ENCODE assay signal across 9 mouse cellular contexts in the genomic region with DNA sequence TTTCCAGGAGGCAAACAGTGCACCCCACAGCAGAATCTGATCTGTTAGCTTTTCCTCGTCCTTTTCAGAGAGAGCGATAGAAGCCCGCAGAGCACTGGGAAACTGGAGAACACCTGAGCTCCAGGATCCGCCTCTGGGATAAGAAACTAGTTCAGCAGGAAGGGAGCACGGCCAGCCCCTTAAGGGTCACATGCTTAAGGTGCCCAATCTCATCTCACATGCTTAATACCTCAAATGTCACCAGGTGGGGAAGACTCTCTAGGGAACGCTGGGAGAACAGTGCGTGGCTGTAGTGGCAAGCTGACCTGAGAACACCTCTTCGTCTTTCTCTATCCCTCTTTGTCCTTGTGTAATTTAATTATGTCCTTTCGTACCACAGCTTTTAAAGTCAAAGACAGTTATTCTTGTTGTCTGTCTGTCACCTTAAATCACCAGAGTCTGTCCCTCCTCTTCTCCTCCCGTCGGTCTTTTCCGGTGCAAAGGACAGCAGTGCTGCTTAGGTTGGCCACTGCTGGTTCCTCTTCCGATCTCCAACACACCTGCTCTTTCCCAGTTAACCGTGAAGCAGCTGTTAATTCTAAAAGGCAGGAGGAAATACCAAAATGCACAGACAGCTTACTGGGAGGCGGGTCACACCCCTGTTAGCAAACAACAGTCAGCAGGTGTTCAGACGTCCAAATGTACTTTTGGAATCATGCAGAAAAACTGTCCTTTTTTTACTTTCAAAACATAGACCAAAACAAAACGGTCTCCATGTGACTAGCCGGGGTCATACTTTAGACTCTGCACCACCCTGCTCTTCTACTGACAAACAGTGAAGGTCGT. TPM values are rescaled to one million over a fixed set of nuclear protein-coding genes. Genes with fewer than 3 reads are reported as not detected.
A peak's percentile ranks its signal among the peaks of the same experiment; 100 is the strongest.
DNase-seq lines count a peak whose midpoint lies in the region; ATAC-seq and TF ChIP-seq lines count a peak whose summit lies in the region.
"Had no signal": no experiment of that assay in that cellular context is flagged by ENCODE, and none has a peak within 500 bp of the region (broad histone marks: within the 10 kb centered on the region; RNA-seq: fewer than 3 reads in every experiment).

No protein-coding gene starts in this region.

- H3K4me1 ChIP-seq in intestine, postnatal 0 days (replicated peaks; ENCODE audit: control insufficient read depth, insufficient read depth, low read length): peaks cover 9% of the 10 kb centered on the region
- H3K4me1 ChIP-seq in lung, embryonic 14.5 days (ENCODE audit: insufficient read depth): no peaks in the 10 kb centered on the region

- peak; percentile 85 for ATAC-seq in intestine, postnatal 0 days
- peak; percentile 56 for ATAC-seq in lung, embryonic 14.5 days (ENCODE audit: insufficient read depth)

- intact Hi-C loops in left cerebral cortex, postnatal 36 days (cut with DNase I): no loop called here

- H3K9me3 ChIP-seq in intestine, postnatal 0 days (ENCODE audit: control insufficient read depth): no peaks in the 10 kb centered on the region
- H3K9me3 ChIP-seq in lung, embryonic 14.5 days (ENCODE audit: low read depth, low read length): no peaks in the 10 kb centered on the region

- H3K27ac ChIP-seq in intestine, postnatal 0 days (ENCODE audit: low read depth, low read length): peak overlapping the region; percentile 75
- no peak overlapping the region for H3K27ac ChIP-seq in lung, embryonic 14.5 days (ENCODE audit: low read depth)

- H3K27me3 ChIP-seq in intestine, postnatal 0 days (replicated peaks; ENCODE audit: control insufficient read depth, insufficient read depth, low read length): no peaks in the 10 kb centered on the region
- H3K27me3 ChIP-seq in lung, embryonic 14.5 days (ENCODE audit: insufficient read depth, low read length): 0 out of 2 replicates have a peak, but pooled peaks cover 3% of the 10 kb centered on the region

- peak overlapping the region; percentile 54 for H3K4me2 ChIP-seq in intestine, postnatal 0 days (replicated peaks; ENCODE audit: low read depth)
- peak overlapping the region; percentile 43 for H3K4me2 ChIP-seq in lung, embryonic 14.5 days

- no peak for TF ChIP-seq CTCF in intestine, postnatal 0 days (IDR thresholded peaks at IDR 0.05; ENCODE audit: low read depth)
- TF ChIP-seq CTCF in lung, embryonic 14.5 days (IDR thresholded peaks at IDR 0.05; ENCODE audit: low read depth): no peak

- peak; percentile 28 to 36 for DNase-seq in spleen, postnatal 36 days (ENCODE audit: low spot score in 2 of 2)
- DNase-seq in spleen, postnatal 4 days (ENCODE audit: low spot score in 2 of 2): no peak
- DNase-seq in lung, embryonic 14.5 days: peak; percentile 62
- peak; percentile 3 to 11 for DNase-seq in thymus, postnatal 36 days
- no peak for DNase-seq in left cerebral cortex, adult 8-10 months (ENCODE audit: low spot score in 2 of 2)
- no peak for DNase-seq in right cerebral cortex, postnatal 4 days
- DNase-seq in left cerebral cortex, postnatal 36 days (ENCODE audit: low spot score in 2 of 2): no peak
- DNase-seq: gastrocnemius, postnatal 25 days had no signal

- 27% methylated on average over 19 of the region's 19 CpGs for WGBS in intestine, postnatal 0 days
- 32% methylated on average over 19 of the region's 19 CpGs for WGBS in lung, embryonic 14.5 days

- no peaks in the 10 kb centered on the region for H3K36me3 ChIP-seq in intestine, postnatal 0 days (ENCODE audit: control insufficient read depth, insufficient read depth)
- no peaks in the 10 kb centered on the region for H3K36me3 ChIP-seq in lung, embryonic 14.5 days (ENCODE audit: insufficient read depth)

- H3K9ac ChIP-seq in intestine, postnatal 0 days (ENCODE audit: low read depth, low read length): no peak overlapping the region; the same call in 1 of the 2 replicates
- no peak overlapping the region for H3K9ac ChIP-seq in lung, embryonic 14.5 days

- peak overlapping the region; percentile 9 for H3K4me3 ChIP-seq in intestine, postnatal 0 days (ENCODE audit: low read depth, low read length)
- H3K4me3 ChIP-seq in lung, embryonic 14.5 days (ENCODE audit: low read depth, low read length): no peak overlapping the region

RNA-seq across cellular contexts. Expression of a gene that starts 15.4 kb away (rescaled TPM):
- polyA plus RNA-seq in intestine, postnatal 0 days (2015; fragmentation: Nextera tagmentation; extraction: Ambion mirVana): 64.3 and 78.9 TPM in 2 replicates
- polyA plus RNA-seq in lung, embryonic 14.5 days (2014; fragmentation: Nextera tagmentation; extraction: Ambion mirVana): 41.1 and 42.8 TPM in 2 replicates
- 10 to 100 TPM in 3 of 4 experiments, 1 to 10 TPM in 1; 8.6 to 12.5 (median 10.2) TPM for total RNA-seq in left cerebral cortex, adult 8-10 months (2022)
- total RNA-seq in left cerebral cortex, postnatal 36 days (2021): 10 to 100 TPM in 1 of 2 experiments, 1 to 10 TPM in 1; 8.2 to 10.7 TPM

Comparison
In these comparisons a context has a peak if more than half of its experiments do, and no peak if none do; other contexts are left out.
1. DNase-seq: peak in spleen, postnatal 36 days (2 of 2), lung, embryonic 14.5 days (single experiment) and thymus, postnatal 36 days (2 of 2); none in spleen, postnatal 4 days (0 of 2), left cerebral cortex, adult 8-10 months (0 of 2), right cerebral cortex, postnatal 4 days (single experiment) and left cerebral cortex, postnatal 36 days (0 of 2).